Mouse (Mus musculus): ENCODE measurements around the gene Atxn7l3. TPM values are rescaled to one million over a fixed set of nuclear protein-coding genes. Genes with fewer than 3 reads are reported as not detected.

Atxn7l3 gene
- polyA plus RNA-seq (2017; shearing (Covaris generic)) = 1 to 10 TPM; 7.5 to 8.3 TPM

- peak; percentile 69 for ATAC-seq
Measured at GRCm38 (mm10) chr11:102296491-102297472, at the start of gene Atxn7l3. TSS of gene Atxn7l3 (minus strand) at chr11:102296631.

- ATAC-seq = no peak
Measured at GRCm38 (mm10) chr11:102344458-102344857, 48.0 kb upstream of the Atxn7l3 start.

- ATAC-seq = no peak
Measured at GRCm38 (mm10) chr11:102342742-102343141, 46.3 kb upstream of the Atxn7l3 start.

GRCm38 (mm10) chr11:102341101-102341500 lies 44.7 kb upstream of the Atxn7l3 start:
- no peak for ATAC-seq

- ATAC-seq = no peak
Measured at GRCm38 (mm10) chr11:102339624-102340023, 43.2 kb upstream of the Atxn7l3 start.

GRCm38 (mm10) chr11:102339195-102339594 lies 42.8 kb upstream of the Atxn7l3 start:
- ATAC-seq = no peak

GRCm38 (mm10) chr11:102338561-102338960 lies 42.1 kb upstream of the Atxn7l3 start:
- ATAC-seq = no peak

GRCm38 (mm10) chr11:102337921-102338320 lies 41.5 kb upstream of the Atxn7l3 start:
- ATAC-seq = no peak

- ATAC-seq = no peak
Measured at GRCm38 (mm10) chr11:102336191-102336590, 39.8 kb upstream of the Atxn7l3 start.

- no peak for ATAC-seq
Measured at GRCm38 (mm10) chr11:102334973-102335700, 38.7 kb upstream of the Atxn7l3 start.

- no peak for ATAC-seq
Measured at GRCm38 (mm10) chr11:102334010-102334409, 37.6 kb upstream of the Atxn7l3 start.

- ATAC-seq = no peak
Measured at GRCm38 (mm10) chr11:102333061-102333460, 36.6 kb upstream of the Atxn7l3 start.

- no peak for ATAC-seq
Measured at GRCm38 (mm10) chr11:102331806-102332205, 35.4 kb upstream of the Atxn7l3 start.

GRCm38 (mm10) chr11:102330039-102330438 lies 33.6 kb upstream of the Atxn7l3 start:
- no peak for ATAC-seq

GRCm38 (mm10) chr11:102329518-102329917 lies 33.1 kb upstream of the Atxn7l3 start:
- ATAC-seq = no peak

GRCm38 (mm10) chr11:102327839-102328238 lies 31.4 kb upstream of the Atxn7l3 start:
- ATAC-seq = no peak

- no peak for ATAC-seq
Measured at GRCm38 (mm10) chr11:102327250-102327649, 30.8 kb upstream of the Atxn7l3 start.

- ATAC-seq = no peak
Measured at GRCm38 (mm10) chr11:102323516-102323915, 27.1 kb upstream of the Atxn7l3 start.

GRCm38 (mm10) chr11:102321931-102322330 lies 25.5 kb upstream of the Atxn7l3 start:
- no peak for ATAC-seq

GRCm38 (mm10) chr11:102320686-102321005 lies 24.2 kb upstream of the Atxn7l3 start:
- ATAC-seq = no peak

- peak; percentile 24 for ATAC-seq
Measured at GRCm38 (mm10) chr11:102319941-102320685, 23.7 kb upstream of the Atxn7l3 start.

GRCm38 (mm10) chr11:102319410-102319792 lies 23.0 kb upstream of the Atxn7l3 start, which contains the start of gene Ubtf:
TSS of gene Ubtf (minus strand) at chr11:102319742.
- peak; percentile 26 for ATAC-seq
